Mouse (Mus musculus) megakaryocyte progenitor cell, adult 5-6 weeks (primary cell): ENCODE results near the gene Trpc2. TPM values are rescaled to one million over a fixed set of nuclear protein-coding genes. Genes with fewer than 3 reads are reported as not detected.

Experiments used
- ATAC-seq: replicated peaks from 2 replicates; pipeline ENCODE4 v1.8.0; 2016; ENCODE audit warnings: mild to moderate bottlenecking, moderate TSS enrichment, inconsistent platforms; ENCODE audit not compliant: poor library complexity
- total RNA-seq, 2 experiments: library from RNA; stranded (forward) in 1 of 2; stranded (reverse) in 1 of 2; fragments of 157-497, 149-512 nt in 1 of 2; fragments of 200-1000 nt in 1 of 2; gene quantifications; 2 replicates each; pipeline versions ENCODE4 v1.2.3 to v1.2.4; 2015 to 2017

Trpc2 gene
- total RNA-seq (2015) (not detected in 2 replicates), total RNA-seq (2017) (0.24 TPM in 1 of 2 replicates, not detected in the other)

GRCm38 (mm10) chr7:102082816-102083215 lies at the start of gene Trpc2:
Gene Trpc2, plus strand, starts transcription at chr7:102083116.
- no peak for ATAC-seq

DNA sequence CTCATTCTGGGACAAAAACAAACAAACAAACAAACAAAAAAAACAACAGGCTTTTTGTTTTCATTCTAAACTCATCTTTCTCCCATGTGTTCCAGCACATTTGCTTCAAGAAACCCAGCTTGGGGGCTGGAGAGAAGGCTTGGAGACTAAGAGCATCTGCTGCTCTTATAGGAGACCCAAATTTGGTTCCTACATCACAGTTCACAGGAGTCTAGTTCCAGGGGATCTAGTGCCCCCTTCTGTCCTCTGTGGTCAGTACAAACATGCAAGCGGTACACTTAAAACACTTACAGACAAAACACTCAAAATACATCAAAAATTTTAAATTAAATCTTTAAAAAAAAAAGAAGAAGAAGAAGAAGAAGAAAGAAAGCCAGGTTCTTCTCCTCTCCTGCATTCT lies 48.0 kb upstream of the Trpc2 start:
- peak; percentile 50; the same call in 1 of the 2 replicates for ATAC-seq

DNA sequence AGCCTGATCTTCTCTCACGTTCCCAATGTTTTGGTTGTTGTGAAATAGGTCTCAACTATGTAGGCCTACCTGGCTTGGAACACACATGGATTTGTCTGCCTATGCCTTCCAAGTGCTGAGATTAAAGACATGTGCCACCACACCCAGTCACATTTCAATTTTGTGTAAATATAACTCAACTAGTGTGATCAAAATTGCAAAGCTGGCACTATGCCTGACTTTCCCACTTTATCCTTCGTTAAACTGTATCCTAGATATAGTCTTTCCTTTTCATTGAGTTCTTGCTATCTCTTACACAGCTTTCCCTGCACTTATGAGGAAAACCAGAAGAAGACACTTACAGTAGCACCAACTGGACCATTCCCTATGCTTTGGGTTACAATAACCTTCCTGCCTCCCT lies 47.4 kb upstream of the Trpc2 start:
- no peak for ATAC-seq

GRCm38 (mm10) chr7:102037318-102037717 lies 45.6 kb upstream of the Trpc2 start:
- ATAC-seq: no peak

DNA sequence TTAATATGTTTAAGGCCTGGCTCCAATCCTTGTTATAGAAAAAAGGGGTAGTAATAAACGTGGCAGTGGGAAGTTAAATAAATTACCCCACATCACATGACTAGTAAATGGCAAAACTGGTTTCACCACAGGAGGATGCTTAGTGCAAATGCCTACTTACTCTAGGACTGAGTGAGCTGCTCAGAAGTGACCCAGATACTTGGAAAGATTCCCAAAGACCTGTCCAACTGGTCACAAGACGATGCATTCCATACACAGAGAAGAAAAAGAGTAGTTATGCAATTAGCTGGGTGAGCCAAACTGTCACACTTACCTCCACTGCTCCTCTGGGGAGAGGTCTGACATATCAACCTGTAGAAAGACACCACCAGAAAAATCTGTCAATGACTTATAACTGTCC lies 40.6 kb upstream of the Trpc2 start:
- ATAC-seq: no peak

- peak; percentile 80 for ATAC-seq
Observed at GRCm38 (mm10) chr7:102048524-102048923, 34.4 kb upstream of the Trpc2 start.

GRCm38 (mm10) chr7:102061353-102061752 lies 21.6 kb upstream of the Trpc2 start:
- no peak for ATAC-seq

DNA sequence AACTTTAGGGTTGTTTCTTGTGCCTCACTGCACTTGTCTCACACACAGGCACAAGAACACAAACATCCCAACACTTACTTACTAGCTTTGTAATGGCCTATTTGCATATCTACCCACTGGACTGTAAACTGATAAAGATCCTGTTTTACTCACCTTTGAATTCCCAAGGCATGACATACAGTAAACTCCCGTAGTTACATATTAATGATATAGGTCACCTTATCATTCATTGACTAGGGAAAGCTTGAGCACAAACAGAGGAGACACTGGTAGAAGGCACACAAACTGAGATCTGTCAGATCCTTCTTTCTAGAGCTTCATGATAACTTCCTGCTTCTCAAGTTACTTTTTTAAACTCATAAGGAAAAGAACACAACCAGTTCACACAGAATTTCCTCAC lies 20.7 kb upstream of the Trpc2 start:
- ATAC-seq: no peak

- no peak for ATAC-seq
Observed at GRCm38 (mm10) chr7:102063891-102064290, 19.0 kb upstream of the Trpc2 start.

GRCm38 (mm10) chr7:102064655-102065045 lies 18.3 kb upstream of the Trpc2 start:
- peak; percentile 2; the same call in 1 of the 2 replicates for ATAC-seq

- ATAC-seq: peak; percentile 95
Observed at GRCm38 (mm10) chr7:102065046-102065891, 17.6 kb upstream of the Trpc2 start, which contains the start of the genes Rnf121, Xndc1 and Xntrpc. Gene Rnf121, minus strand, starts transcription at chr7:102065469. Gene Xndc1, plus strand, starts transcription at chr7:102065511. Gene Xntrpc, plus strand, starts transcription at chr7:102065713.

- no peak for ATAC-seq
Observed at GRCm38 (mm10) chr7:102066363-102066762, 16.6 kb upstream of the Trpc2 start.

GRCm38 (mm10) chr7:102076714-102077296 lies 6.1 kb upstream of the Trpc2 start:
- peak; percentile 90 for ATAC-seq

- ATAC-seq: peak; percentile 74
Observed at GRCm38 (mm10) chr7:102078517-102078916, 4.4 kb upstream of the Trpc2 start.

GRCm38 (mm10) chr7:102080311-102080710 lies 2.6 kb upstream of the Trpc2 start:
- ATAC-seq: no peak

- ATAC-seq: no peak
Observed at GRCm38 (mm10) chr7:102081784-102082183, 1.1 kb upstream of the Trpc2 start.

GRCm38 (mm10) chr7:102084041-102084696 lies 1.3 kb downstream of the Trpc2 start:
- ATAC-seq: no peak

DNA sequence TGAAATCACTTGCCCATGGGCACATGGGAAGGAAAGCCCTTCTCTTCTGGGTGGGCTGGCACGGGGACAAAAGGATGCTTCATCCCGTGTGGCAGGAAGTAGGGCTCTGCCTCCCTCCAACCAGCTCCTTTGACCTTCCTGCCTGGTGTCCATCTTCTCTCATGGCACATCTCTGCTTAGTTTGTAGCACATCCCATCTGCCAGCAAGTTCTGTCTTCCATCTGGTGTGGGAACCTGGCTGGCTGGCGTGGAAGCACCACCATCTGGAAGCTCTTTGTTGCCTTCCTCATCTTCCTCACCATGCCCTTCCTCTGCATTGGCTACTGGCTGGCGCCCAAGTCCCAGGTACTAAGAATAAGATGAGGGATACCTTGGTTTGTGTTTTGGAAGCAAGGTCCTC lies 4.4 kb downstream of the Trpc2 start:
- no peak for ATAC-seq

DNA sequence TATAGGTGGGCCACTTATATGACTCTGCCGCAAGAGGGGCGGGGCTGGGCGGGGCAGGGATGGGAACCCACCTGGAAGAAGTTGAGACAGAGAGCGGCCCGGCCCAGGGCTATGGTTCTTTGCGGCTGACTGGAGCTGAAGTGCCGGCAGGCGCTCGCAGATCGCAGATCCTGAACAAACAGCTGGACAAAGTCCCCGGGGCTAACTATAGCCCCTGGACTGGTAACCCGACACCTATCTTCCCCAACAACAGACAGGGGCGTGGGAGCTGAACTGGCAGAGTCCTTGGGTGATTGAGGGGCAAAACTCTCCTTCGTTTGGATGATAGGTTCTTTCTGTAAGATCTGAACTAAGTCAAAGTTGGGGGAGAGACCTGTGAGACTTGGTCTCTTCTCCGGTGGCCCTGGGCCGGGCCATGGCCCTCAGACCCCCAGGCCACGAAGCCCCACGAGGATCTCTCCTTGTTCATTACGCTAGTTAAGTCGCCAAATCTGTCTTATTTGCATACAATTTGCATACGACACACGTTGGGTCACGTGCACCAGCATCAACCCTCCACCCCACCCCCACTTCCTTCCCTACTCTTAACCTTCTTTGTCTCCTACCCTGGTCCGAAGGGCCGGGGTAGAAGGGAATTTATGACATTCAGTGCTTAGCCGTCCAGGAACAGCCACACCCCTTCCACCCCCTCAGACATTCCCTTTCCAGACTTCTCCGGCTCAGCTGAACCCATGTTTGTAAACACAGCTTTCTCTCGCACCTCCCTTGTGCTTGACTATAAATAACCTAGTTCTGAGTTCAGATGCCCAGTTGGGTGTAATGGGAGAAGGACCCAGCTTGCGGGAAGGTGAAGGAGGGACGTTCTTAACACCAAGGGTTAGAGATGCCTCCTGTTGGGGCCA lies 17.1 kb downstream of the Trpc2 start:
- ATAC-seq: peak; percentile 78

DNA sequence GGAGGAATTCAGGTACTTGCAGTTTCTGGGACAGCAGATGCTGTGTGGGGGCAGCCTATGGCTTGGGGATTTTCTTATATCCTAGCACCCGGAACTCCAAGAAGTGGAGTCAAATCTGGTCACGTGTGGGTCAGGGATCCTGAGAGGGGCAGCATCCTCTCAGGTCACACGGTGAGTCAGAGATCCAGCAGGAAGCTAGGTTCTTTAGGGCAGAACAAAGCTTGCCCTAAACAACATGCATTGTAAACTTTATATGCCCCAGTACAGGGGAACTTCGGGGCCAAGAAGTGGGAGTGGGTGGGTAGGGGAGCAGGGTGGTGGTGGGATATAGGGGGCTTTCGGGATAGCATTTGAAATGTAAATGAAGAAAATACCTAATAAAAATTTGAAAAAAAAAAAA lies 18.0 kb downstream of the Trpc2 start:
- ATAC-seq: no peak

DNA sequence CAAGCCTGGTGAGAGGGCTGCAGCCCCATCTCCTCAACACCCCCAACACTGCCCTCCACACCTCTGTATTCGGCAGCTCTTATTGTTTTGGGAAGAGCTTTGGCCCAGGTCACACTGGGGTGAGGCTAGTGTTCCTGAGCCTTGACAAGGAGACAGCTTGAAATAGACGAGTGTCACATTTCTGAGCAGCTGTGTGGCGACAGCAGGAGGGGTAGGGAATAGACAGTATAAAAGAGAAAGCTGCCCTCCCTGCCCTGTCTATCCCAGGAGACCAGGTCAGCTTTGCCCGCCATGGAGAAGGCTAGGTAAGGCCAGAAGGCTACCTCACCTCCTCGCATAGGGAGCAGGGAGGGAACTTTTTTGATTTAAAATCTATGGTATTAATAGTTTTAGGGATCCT lies 18.6 kb downstream of the Trpc2 start, which contains the start of gene Art1:
Gene Art1 (plus strand): TSS at position 257 of the 400 bp plus-strand sequence.
- ATAC-seq: no peak
